Mouse (Mus musculus) embryonic stem cell, embryonic (primary cell): ENCODE measurements around the gene Fam102b.

ENCODE experiments used
- CTCF ChIA-PET, 4 experiments: fragments of 300-600 bp in 2 of 4; fragments of 350-600 bp in 2 of 4; sonication (Branson Sonifier 250); formaldehyde crosslinking; loops; one replicate each; lab custom pipeline; 2022; ENCODE audit warnings: inconsistent platforms in 2 of 4; lab: Charles Lee
- POLR2A ChIA-PET, 4 experiments: fragments of 300-600 bp in 2 of 4; fragments of 350-600 bp in 2 of 4; sonication (Branson Sonifier 250); formaldehyde crosslinking; loops; one replicate each; lab custom pipeline; 2022; ENCODE audit warnings: antibody characterized with exemption in 4 of 4, inconsistent platforms in 1 of 4; lab: Charles Lee

Fam102b gene

GRCm38 (mm10) chr3:109026462-109026990 lies 881 bp downstream of the Fam102b start:
- ChIA-PET POLR2A (interaction anchor here in 2 of 4 experiments (0.5 to 2.0 kb wide), 13 partner anchors 9 to 769 kb away, joined by 3 to 9 read pairs (median 3); partner anchors contain the start of genes Prpf38b (in 1 of the 2), Psma5 (in 1 of the 2), Psrc1 (in 1 of the 2) and Sars (in 1 of the 2)), CTCF (interaction anchor here (0.6 to 3.8 kb wide), 21 partner anchors 8 to 465 kb away, joined by 3 to 13 read pairs (median 4); partner anchors contain the start of gene Stxbp3 (in 1 of the 4))

- CTCF ChIA-PET = interaction anchor here in 2 of 4 experiments (0.7 to 3.8 kb wide), 2 partner anchors 17 to 33 kb away, joined by 7 to 13 read pairs; no protein-coding TSS in a partner anchor
These were observed 1.8 kb downstream of the Fam102b start for GRCm38 (mm10) chr3:109025579-109025978.

GRCm38 (mm10) chr3:109023066-109023465 lies 4.3 kb downstream of the Fam102b start:
- ChIA-PET CTCF (no interaction called here), POLR2A (no interaction called here)

More at GRCm38 (mm10) chr3:109025579-109025978, 1.8 kb downstream of the Fam102b start:
- POLR2A ChIA-PET = no interaction called here

- POLR2A ChIA-PET = no interaction called here
- CTCF ChIA-PET = no interaction called here
These were observed 5.5 kb downstream of the Fam102b start for GRCm38 (mm10) chr3:109021720-109022516.

GRCm38 (mm10) chr3:109018336-109018735 lies 9.1 kb downstream of the Fam102b start:
- POLR2A ChIA-PET = interaction anchor here in 2 of 4 experiments (0.9 to 1.6 kb wide), 2 partner anchors 9 to 12 kb away, joined by 3 to 4 read pairs; partner anchors contain the start of gene Fam102b (in 1 of the 2)
- CTCF ChIA-PET = interaction anchor here in 1 of 4 experiments (0.9 kb wide), 1 partner anchor 9 kb away, joined by 3 read pairs; the partner anchor contains the start of gene Fam102b

- POLR2A ChIA-PET = no interaction called here
These were observed 14.8 kb downstream of the Fam102b start for GRCm38 (mm10) chr3:109012595-109012994.

GRCm38 (mm10) chr3:109010489-109011260 lies 16.7 kb downstream of the Fam102b start:
- CTCF ChIA-PET = no interaction called here

More at GRCm38 (mm10) chr3:109012595-109012994, 14.8 kb downstream of the Fam102b start:
- CTCF ChIA-PET = interaction anchor here in 1 of 4 experiments (1.5 kb wide), 1 partner anchor 14 kb away, joined by 4 read pairs; no protein-coding TSS in a partner anchor

GRCm38 (mm10) chr3:109008180-109008579 lies 19.2 kb downstream of the Fam102b start:
- CTCF ChIA-PET = no interaction called here
- POLR2A ChIA-PET = no interaction called here

More at GRCm38 (mm10) chr3:109010489-109011260, 16.7 kb downstream of the Fam102b start:
- POLR2A ChIA-PET = no interaction called here

- CTCF ChIA-PET = no interaction called here
- POLR2A ChIA-PET = no interaction called here
These were observed 21.6 kb downstream of the Fam102b start for GRCm38 (mm10) chr3:109005777-109006176.

GRCm38 (mm10) chr3:108999173-108999572 lies 28.2 kb downstream of the Fam102b start:
- CTCF ChIA-PET = interaction anchor here in 1 of 4 experiments (0.7 kb wide), 1 partner anchor 36 kb away, joined by 10 read pairs; no protein-coding TSS in a partner anchor
- POLR2A ChIA-PET = no interaction called here

- ChIA-PET POLR2A (no interaction called here), CTCF (interaction anchor here in 2 of 4 experiments (0.6 to 1.7 kb wide), 2 partner anchors 11 to 33 kb away, joined by 3 to 4 read pairs; no protein-coding TSS in a partner anchor)
These were observed 29.6 kb downstream of the Fam102b start for GRCm38 (mm10) chr3:108997762-108998161.

GRCm38 (mm10) chr3:108997284-108997683 lies 30.1 kb downstream of the Fam102b start:
- ChIA-PET POLR2A (no interaction called here), CTCF (interaction anchor here in 1 of 4 experiments (1.7 kb wide), 1 partner anchor 32 kb away, joined by 3 read pairs; no protein-coding TSS in a partner anchor)

GRCm38 (mm10) chr3:108995379-108995778 lies 32.0 kb downstream of the Fam102b start:
- CTCF ChIA-PET = no interaction called here
- POLR2A ChIA-PET = no interaction called here

- POLR2A ChIA-PET = no interaction called here
- CTCF ChIA-PET = no interaction called here
These were observed 32.9 kb downstream of the Fam102b start for GRCm38 (mm10) chr3:108994477-108994876.

GRCm38 (mm10) chr3:108989971-108990548 lies 37.3 kb downstream of the Fam102b start:
- POLR2A ChIA-PET = no interaction called here
- CTCF ChIA-PET = no interaction called here

GRCm38 (mm10) chr3:108987009-108987659 lies 40.3 kb downstream of the Fam102b start:
- ChIA-PET POLR2A (no interaction called here), CTCF (no interaction called here)

GRCm38 (mm10) chr3:108986534-108986933 lies 40.9 kb downstream of the Fam102b start:
- CTCF ChIA-PET = interaction anchor here in 2 of 4 experiments (0.6 to 1.2 kb wide), 2 partner anchors 11 to 24 kb away, joined by 3 to 4 read pairs; no protein-coding TSS in a partner anchor
- POLR2A ChIA-PET = no interaction called here

GRCm38 (mm10) chr3:108983989-108984388 lies 43.4 kb downstream of the Fam102b start:
- CTCF ChIA-PET = no interaction called here

More at GRCm38 (mm10) chr3:108983989-108984388, 43.4 kb downstream of the Fam102b start:
- POLR2A ChIA-PET = no interaction called here
